Mouse (Mus musculus) lung, adult 2 months (tissue): ENCODE data around the gene Wdcp. TPM values are rescaled to one million over a fixed set of nuclear protein-coding genes. Genes with fewer than 3 reads are reported as not detected.
A peak's percentile ranks its signal among the peaks of the same experiment; 100 is the strongest.
"Not testable (repeated sequence)": the region's sequence is repeated elsewhere in the genome, so short reads cannot be mapped to it uniquely, and the experiment has no call there.

Experiments
- DNase-seq: peaks from one replicate; pipeline ENCODE4 v3.0.0; 2022
- H3K4me1 ChIP-seq: fragments of 200-500 bp; 2 replicates; pipeline ENCODE4 v1.6.1; 2011; ENCODE audit warnings: low read length; ENCODE audit not compliant: control insufficient read depth, insufficient read depth
- H3K4me3 ChIP-seq: fragments of 200-500 bp; replicated peaks from 2 replicates; pipeline ENCODE3; 2011; ENCODE audit warnings: low read depth, mild to moderate bottlenecking, control low read depth, low read length; ENCODE audit errors: extremely low read depth
- CTCF ChIP-seq: fragments of 200-500 bp; IDR thresholded peaks from 2 replicates; pipeline ENCODE4 v1.5.1; 2011; ENCODE audit warnings: mild to moderate bottlenecking, low read length, control low read depth; ENCODE audit not compliant: insufficient read depth
- POLR2A ChIP-seq: fragments of 200-500 bp; IDR thresholded peaks from 2 replicates; pipeline ENCODE4 v1.6.1; 2011; ENCODE audit warnings: low read depth, mild to moderate bottlenecking, control low read depth, low read length, borderline replicate concordance; ENCODE audit errors: extremely low read depth
- WGBS: fragments of 180-500 bp; shearing (Covaris S2); methylation state at CpG from one replicate; pipeline ENCODE4 v1.1.7; 2018; 5-methylcytosine and 5-hydroxymethylcytosine counted together
- polyA plus RNA-seq: library from polyadenylated mRNA; depleted of rRNA; stranded (reverse); fragments of >200 nt; gene quantifications from 2 replicates; pipeline ENCODE4 v1.2.3, GENCODE M21; 2012; rRNA removed

The Wdcp gene
- polyA plus RNA-seq: 5.2 and 6.0 TPM in 2 replicates

DNA sequence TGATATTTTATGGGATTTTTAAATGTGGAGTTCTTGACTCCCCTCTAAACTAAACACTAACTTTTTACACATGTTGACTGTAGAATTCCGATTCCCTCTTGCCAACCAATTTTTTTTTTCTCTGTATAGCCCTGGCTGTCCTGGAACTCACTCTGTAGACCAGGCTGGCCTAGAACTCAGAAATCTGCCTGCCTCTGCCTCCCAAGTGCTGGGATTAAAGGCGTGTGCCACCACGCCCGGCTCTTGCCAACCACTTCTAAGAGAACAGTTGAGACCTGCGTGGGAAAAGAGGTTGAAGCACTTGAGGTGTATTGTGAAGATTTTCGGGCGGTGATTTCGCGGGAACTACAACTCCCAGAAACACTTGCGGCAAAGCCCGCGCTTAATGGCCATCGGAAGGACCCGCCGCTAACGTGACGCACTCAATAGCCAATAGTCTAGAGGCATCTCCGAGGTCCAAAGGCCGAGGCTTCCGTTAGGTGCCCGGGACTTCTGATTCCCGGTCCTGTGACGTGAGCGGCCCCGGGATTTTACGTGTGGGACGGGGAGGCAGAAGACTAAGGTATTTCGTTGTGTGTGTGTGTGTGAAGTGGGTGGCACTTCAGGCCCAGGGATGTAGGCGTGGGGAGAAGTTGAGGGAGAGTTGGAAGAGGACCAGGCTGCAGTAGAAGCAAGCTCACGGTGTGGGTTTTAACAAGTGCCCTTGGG, at the start of gene Wdcp:
Gene Wdcp (plus strand): TSS at position 414 of the 708 bp plus-strand sequence.
- H3K4me3 ChIP-seq: peak within 1 kb of the TSS; percentile 84
- H3K4me1 ChIP-seq: no peaks in the 10 kb centered on the region
- under 1% methylated on average over 30 of the region's 30 CpGs for WGBS
- TF ChIP-seq CTCF: no peak
- TF ChIP-seq POLR2A: peak; percentile 64; the same call in 1 of the 2 replicates
- peak; percentile 87 for DNase-seq

DNA sequence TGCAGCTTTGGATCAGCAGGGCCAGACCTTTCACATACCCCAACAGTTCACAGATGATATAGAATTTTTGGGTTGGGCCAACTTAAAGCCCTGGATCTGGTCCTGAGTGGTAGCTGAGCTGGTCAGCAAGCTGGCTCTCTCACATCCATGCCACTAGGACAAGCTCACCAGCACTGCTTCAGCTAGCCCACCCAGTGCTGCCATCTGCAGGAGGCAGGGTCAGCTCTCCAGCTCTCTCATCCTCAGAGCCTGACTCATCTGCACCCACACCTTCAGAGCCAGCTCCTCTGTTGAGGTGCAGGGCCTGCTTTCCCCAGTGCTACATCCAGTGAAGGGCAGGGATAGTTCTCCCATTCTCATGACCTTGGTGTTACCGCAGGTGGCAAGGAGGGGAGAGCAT, 49.4 kb upstream of the Wdcp start:
- Histone ChIP-seq H3K4me3 (no peak overlapping the region), H3K4me1 (no peaks in the 10 kb centered on the region)
- DNase-seq: no peak
- 67% methylated on average over 1 of the region's 1 CpGs for WGBS
- peak; percentile 36; the same call in 1 of the 2 replicates for TF ChIP-seq CTCF
- TF ChIP-seq POLR2A: no peak

DNA sequence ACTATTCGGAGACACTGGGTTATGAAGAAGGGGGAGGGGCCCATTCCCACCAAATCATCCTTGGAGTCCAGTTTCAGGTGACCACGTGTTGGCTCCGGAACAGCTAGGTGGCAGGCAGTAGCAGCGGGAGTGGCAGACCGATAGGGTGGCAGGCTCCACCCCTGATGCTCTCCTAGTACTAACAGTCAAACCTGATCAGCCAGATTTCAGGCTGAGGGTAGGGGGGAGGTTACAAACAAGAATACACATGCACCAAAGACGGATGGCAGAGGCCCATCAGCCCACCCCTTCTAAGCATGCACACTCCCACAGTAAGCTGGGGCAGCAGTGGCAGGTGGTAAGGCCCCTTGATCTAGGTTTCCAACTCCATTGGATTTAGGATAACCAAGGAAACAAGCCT, 45.6 kb upstream of the Wdcp start:
- not testable (repeated sequence) for H3K4me1 ChIP-seq, H3K4me3 ChIP-seq, DNase-seq
- 63% methylated on average over 6 of the region's 6 CpGs for WGBS

DNA sequence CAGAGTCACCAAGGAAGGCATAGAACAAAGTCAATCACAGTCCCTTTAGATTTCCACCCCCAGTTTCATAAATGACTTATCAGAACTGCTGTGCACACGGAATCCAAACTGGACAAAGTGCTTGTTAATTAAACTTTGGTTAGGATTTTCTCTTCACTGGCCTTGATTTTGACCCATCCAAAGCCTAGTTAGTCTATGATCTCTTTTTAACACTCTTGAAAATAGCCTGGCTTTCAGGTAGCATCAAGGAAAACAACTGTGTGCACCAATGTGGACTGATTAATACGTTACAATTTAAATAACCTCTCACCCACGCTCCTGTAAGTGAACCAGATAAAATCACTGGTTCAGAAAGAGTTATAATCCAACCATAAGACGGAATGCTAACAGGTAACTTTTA, 32.1 kb upstream of the Wdcp start:
- TF ChIP-seq POLR2A: no peak
- no peak for TF ChIP-seq CTCF
- 72% methylated on average over 4 of the region's 4 CpGs for WGBS
- no peak for DNase-seq

DNA sequence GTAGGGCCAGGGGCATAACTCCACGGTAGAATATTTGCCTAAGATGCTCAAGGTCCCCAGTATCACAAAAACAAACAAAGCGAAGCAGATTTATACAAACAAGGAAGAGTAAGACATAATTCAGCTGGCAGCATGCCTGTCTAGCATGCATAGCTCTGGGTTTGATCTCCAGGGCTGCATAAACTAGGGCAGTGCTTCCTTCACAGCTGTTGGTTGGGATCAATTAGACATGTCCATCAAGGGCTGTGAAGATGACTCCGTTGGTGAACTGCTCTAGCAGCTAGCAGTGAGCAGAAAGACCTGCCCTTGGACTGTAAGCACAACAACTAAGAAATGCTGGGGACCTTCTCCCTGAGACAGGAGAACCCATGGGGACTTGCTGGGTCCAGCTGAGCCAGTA, 31.4 kb upstream of the Wdcp start:
- no peak for TF ChIP-seq POLR2A
- TF ChIP-seq CTCF: no peak
- Histone ChIP-seq H3K4me1 (peaks cover 2% of the 10 kb centered on the region), H3K4me3 (no peak overlapping the region)
- 26% methylated on average over 3 of the region's 3 CpGs for WGBS
- no peak for DNase-seq

More for the DNA sequence above, 32.1 kb upstream of the Wdcp start:
- Histone ChIP-seq H3K4me1 (no peaks in the 10 kb centered on the region), H3K4me3 (no peak overlapping the region)

DNA sequence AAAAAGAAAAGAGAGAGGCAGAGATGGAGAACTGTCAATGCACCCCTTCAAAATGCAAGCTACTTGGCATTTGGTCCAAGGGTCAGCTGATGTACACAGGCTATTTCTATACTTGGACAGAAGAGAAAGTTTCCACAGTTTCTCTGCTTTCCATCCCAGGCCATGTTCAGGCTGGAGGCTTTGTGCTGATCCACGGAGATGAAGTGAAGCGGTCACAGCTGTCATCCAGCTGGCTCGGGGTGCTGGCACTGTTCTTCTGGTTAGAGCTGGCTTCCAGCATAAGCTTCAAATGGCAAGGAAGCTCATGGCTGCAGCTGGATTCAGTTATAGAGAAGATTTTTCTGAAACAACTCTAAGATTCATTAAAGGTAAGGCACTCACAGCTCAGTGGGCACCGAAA, 29.5 kb upstream of the Wdcp start:
- no peak for DNase-seq
- Histone ChIP-seq H3K4me1 (peaks cover 10% of the 10 kb centered on the region), H3K4me3 (no peak overlapping the region)
- 71% methylated on average over 4 of the region's 4 CpGs for WGBS
- TF ChIP-seq POLR2A (no peak), CTCF (no peak)

DNA sequence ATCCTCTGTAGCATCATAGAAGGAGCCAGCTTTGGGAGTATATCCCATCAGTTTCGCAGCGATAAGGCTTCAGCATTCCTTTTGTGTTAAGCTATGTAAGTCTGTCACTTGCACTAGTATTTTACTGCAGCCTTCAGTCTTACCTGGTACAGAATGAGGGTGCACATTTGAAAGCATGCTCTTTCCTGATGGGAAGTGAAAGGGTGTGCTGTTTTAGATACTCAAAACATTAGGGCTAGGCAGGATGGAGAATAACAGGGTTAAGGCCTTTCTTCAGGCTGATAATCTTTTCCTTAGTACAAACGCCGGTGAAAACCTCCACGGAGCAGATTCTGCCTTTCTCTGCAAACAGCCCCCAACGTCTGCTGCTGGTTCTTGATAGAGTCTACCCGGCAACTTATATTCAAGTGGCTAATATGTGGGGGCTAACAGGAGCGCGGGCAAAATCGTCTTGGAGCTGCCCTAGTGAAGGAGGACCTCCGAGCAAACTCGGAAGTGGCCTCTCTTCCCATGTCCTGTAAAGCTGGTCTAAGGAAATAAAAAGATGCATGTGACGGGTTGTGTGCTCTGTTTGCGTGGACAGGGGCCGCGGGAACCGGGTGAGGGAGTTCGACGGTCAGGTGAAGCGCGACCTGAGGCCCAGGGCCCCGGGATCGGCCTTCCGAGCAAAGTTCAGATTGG, 26.3 kb upstream of the Wdcp start:
- WGBS: 7% methylated on average over 24 of the region's 24 CpGs
- peak overlapping the region; percentile 77 for H3K4me3 ChIP-seq
- H3K4me1 ChIP-seq: peaks cover 10% of the 10 kb centered on the region
- no peak for DNase-seq
- TF ChIP-seq POLR2A (no peak), CTCF (no peak)

DNA sequence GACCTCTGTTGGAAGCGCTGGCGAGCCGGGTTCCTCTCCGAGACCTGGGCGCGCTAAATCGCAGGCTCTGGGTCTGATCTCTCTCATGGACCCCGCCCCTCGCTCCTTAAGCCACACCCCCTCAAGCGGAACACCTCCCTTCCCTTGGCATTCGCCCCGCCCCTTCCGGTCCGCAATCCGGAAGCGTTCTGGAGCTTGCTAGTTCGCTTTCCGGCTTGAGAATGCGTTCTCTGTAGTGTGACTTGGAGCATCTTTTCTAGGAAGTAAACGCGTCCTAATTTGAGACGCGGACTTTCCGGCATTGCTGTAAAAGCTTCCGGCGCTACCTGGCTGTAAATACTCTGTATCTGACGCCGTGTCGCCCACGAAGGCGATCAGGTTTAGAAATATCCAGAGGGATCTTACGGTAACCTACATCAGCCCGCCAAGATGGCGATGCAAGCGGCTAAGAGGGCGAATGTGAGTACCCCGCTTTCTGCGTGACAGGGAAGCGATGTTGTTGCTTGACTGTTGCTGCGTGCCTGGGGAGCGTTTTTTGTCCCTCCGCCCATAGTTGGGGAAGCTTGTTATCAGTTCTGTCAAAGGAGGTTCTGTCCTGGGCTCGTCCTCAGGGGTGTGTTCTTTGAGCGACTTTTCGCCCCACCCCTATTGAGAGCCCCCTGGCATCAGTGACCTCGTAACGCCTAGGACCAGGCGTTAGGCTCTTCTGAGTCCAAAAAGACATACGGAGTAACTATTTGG, 25.6 kb upstream of the Wdcp start, which contains the start of gene Sf3b6:
Gene Sf3b6 (plus strand): TSS at position 184 of the 741 bp plus-strand sequence.
- H3K4me1 ChIP-seq: peaks cover 10% of the 10 kb centered on the region
- peak; percentile 98 for DNase-seq
- WGBS: under 1% methylated on average over 49 of the region's 49 CpGs
- TF ChIP-seq POLR2A: peak; percentile 93
- TF ChIP-seq CTCF: no peak
- H3K4me3 ChIP-seq: peak within 1 kb of the TSS; percentile 93

DNA sequence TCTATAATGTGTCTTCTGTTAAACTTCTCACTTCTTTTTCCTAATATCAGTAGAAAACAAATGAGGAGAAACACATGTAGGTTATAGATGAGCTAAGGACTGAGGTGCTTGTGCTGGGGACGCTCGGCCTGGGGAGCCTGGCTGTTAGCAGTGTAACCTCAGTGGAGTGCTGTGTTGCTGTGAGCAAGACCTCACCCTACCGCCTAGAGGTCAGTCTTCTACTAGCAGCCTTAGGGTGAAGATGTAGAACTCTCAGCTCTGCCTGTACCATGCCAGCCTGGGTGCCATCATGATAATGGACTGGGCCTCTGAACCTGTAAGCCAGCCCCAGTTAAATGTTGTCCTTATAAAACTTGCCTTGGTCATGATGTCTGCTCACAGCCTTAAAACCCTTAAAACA, 15.8 kb upstream of the Wdcp start:
- WGBS: 67% methylated on average over 3 of the region's 3 CpGs
- H3K4me1 ChIP-seq: no peaks in the 10 kb centered on the region
- no peak for DNase-seq
- H3K4me3 ChIP-seq: no peak overlapping the region
- TF ChIP-seq CTCF: no peak
- TF ChIP-seq POLR2A: no peak

DNA sequence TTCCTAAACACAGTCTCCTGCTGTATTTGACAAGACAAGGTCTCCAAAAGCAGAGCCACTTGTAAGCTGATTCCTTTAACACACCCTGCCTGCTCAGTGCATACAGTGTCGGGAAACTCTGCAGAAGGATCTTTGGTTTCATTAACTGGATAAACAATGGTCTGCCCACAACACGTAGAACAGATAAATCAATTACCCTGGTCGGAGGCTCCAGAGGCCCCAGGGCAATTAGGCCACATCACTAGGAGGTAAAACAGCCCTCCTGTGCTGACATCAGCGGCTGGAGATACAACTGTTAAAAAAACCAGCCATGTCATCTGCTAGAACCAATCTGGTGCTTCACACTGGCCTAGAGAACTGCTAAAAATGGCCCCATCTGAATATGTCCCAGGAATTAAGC, 6.1 kb upstream of the Wdcp start:
- DNase-seq: no peak
- no peak overlapping the region for H3K4me3 ChIP-seq
- no peaks in the 10 kb centered on the region for H3K4me1 ChIP-seq
- WGBS: 46% methylated on average over 4 of the region's 4 CpGs
- TF ChIP-seq POLR2A (no peak), CTCF (no peak)
